Mouse (Mus musculus) lung, postnatal 36 days (tissue): Measurements from ENCODE around the gene Serinc3.
A peak's percentile ranks its signal among the peaks of the same experiment; 100 is the strongest.
"Not testable (repeated sequence)": the region's sequence is repeated elsewhere in the genome, so short reads cannot be mapped to it uniquely, and the experiment has no call there.

Source experiments
- DNase-seq: peaks from one replicate; pipeline ENCODE4 v3.0.0; 2022; ENCODE audit warnings: mixed read lengths

The Serinc3 gene

DNA sequence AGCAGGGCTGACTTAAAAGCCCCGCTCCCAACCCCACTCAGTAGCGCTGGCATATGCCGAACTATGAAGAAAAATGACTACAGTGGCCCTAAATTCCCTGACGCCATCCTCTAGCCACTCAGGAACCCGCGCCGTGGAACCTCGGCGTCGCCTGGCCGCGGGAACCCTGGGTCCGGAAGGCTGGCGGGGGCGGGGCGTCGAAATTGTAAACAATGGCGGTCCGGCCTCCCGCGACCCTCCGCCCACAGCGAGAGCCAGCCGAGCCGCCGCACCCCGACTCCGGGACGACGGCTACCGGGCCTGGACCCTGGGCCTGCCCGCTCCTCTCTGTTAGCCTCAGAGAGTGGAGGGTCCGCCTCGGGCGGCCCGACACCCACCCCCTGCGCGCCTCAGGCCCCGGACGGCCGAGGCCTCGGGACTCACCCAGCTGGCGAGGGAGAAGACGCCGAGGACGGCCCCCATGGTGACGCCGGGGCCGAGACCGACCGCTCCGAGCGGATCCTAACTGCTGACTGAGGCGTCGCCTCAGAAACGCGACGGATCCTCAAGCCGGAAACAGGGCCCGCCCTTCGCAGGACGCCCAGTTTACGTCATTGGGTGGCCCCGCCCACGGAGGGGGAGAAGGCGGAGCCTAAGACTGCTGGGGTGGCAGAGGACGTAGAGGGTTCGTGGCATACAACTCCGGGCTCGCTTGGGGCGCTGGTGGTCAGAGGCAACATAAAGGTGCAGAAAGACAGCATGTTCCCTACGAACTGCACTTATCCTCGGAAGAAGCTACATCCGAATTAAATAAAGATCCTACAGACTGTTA lies at the start of gene Serinc3:
Gene Serinc3 (minus strand): TSS at position 557 of the 811 bp plus-strand sequence.
- peak; percentile 99 for DNase-seq

DNA sequence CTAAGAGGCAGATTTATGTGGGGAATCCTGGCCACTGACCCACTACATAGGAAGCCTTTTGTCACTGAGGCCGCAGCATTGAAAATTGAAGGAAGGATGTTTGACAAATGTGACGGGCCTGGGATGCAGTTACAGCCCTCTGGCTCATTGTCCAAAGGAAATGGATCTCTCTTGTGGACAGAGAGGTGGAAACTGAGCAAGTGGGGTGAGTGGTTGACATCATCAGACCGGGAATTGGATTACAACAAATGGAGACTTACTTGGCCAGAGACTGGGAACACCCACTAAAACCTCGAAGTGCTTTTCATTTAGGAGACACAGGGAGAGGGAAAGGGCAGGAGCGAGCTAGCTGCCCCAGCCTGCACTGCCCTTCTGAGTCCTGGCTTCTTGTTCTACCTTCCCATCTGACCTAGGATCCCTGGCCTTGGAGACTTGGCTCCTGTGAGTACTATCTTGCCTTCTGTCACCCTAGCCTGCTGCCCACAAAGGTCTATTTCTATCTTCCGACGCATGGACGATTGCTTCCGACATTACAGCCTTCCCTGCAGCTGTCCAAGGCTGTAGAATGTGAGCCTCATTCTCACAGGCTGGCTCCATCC lies 48.9 kb upstream of the Serinc3 start:
- DNase-seq, result peak; percentile 75

DNA sequence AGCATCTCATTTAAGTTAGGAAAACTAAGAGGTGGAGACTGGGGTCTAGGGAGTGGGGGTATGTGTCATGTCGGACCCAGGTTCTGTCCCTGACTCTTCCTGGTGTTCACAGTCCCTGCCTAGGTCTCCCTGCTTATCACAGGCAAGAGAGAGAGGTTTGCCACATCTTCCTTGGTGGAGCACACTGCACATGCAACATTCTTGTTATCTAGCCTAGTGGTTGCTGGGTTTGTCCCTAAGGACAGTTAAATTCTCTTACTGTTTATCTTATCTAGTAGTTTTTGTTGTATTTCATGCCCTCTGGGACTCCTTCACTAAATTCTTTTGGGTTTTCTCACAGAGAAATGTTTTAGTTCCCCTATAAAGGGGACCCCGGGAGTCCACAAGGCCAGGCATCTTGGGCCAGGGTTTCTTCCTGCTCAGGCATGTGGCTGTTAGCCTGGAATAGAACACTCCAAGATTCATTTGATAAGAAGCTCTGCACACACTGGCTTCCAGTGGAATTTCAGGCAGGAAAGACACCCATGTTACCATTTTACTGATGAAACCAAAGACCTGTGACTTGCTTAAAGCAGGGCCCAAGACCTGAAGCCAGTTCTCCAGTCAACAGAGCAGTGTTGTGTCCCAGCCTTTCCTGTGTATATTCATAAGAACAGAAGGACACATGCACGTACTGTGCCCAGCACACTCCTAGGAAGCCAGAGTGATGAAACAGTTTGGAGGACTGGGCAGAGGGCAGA lies 48.1 kb upstream of the Serinc3 start:
- no peak for DNase-seq

GRCm38 (mm10) chr2:163691846-163692605 lies 47.1 kb upstream of the Serinc3 start:
- DNase-seq, result no peak

GRCm38 (mm10) chr2:163690409-163691304 lies 45.7 kb upstream of the Serinc3 start:
- DNase-seq, result no peak

- DNase-seq, result no peak
These were observed 44.8 kb upstream of the Serinc3 start for GRCm38 (mm10) chr2:163689771-163690170.

DNA sequence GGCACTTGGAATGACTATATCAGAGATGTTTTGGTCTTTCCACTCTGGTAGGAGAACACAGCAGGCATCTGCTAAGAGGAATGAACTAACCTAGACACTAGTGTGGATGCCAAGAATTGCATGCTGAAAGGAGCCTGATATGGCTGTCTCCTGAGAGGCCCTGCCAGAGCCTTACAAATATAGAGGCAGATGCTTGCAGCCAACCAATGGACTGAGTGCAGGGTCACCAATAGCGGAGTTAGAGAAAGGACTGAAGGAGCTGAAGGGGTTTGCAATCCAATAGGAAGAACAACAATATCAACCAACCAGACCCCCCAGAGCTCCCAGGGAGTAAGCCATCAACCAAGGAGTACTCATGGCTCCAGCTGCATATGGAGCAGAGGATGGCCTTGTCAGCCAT lies 43.4 kb upstream of the Serinc3 start:
- not testable (repeated sequence) for DNase-seq

DNA sequence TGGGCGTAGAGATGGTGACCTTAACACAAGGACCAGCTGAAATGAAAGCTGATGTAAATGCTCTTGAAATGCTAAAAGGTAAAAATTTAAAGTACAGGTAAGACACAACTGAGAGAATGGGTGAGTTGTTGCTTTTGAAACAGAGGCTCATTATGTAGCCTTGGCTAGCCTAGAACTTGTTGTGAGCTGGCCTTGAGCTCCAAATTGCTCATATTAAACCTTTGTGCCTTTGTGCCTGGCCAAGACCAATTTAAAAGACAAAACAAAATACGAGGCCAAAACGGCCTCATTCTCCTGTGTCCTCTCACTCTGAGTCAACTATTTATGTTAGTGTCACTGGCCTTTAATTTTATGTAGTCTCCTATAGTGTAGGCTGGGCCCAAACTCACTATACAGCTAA lies 42.0 kb upstream of the Serinc3 start:
- no peak for DNase-seq

GRCm38 (mm10) chr2:163686233-163686632 lies 41.3 kb upstream of the Serinc3 start:
- DNase-seq, result no peak

DNA sequence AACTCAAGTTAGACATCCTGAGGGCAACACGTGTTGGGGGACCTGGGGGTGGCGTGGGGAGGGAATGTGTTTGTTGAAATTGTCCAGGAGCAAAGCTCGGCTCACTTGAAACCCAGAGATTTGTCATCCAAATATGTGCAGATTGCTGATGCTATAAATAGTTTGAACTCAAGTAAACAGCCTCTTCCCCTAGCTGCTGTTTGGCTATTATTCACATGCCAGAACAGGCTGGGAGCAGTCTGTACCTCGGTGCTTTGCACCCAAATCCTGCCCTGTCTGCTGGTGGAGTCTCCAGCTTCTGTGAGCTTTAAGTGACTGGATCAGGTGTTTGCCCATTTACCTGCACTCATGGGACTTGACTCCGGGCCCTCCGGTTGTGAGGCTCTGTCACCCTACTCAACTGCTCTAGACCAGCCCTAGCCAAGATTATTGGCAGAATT lies 40.9 kb upstream of the Serinc3 start:
- peak; percentile 78 for DNase-seq

- no peak for DNase-seq
These were observed 40.4 kb upstream of the Serinc3 start for GRCm38 (mm10) chr2:163685287-163685686.

DNA sequence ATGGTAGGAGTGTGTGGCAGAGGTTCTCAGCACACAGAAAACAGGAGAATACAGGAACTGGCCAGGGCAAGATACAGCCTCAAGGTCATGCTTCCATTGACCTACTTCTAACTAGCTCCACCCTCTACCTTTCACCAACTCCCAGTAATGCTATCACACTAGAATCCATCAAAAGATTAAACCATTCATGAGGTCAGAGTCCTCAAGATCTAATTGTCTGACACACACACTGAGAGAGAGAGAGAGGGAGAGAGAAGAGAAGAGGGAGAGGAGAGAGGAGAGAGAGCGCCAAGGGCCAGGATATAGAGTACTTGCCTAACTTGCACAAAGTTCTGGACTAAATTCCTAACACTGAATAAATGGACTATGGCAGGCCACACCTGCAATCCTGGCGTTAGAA lies 37.4 kb upstream of the Serinc3 start:
- no peak for DNase-seq

- no peak for DNase-seq
These were observed 31.8 kb upstream of the Serinc3 start for GRCm38 (mm10) chr2:163676745-163677144.

- DNase-seq, result no peak
These were observed 31.4 kb upstream of the Serinc3 start for GRCm38 (mm10) chr2:163676321-163676720.

- no peak for DNase-seq
These were observed 30.7 kb upstream of the Serinc3 start for GRCm38 (mm10) chr2:163675662-163676061.

DNA sequence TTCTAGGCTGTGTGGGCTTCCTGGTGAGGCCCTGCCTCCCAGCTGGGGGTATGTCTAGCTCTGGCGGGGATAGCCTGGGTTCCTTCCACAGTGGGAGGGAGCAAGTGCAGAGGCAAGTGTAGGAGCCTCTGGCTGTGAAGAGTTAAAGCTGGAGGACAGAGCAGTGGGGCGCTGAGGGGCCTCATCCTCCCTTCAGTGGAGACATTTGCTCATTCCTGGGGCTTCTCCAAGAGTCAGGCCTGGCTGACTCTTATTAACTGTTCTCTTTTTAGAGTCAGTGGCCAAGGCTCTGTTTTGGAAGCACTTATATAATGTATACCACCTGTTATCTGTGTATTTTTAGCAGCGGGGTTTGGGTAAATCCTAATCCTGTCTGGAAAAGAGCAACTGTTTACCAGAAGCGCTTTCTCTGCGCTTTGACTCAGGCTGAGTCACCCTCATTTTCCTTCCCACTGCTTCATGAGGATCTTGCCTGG lies 30.3 kb upstream of the Serinc3 start:
- DNase-seq, result no peak

- no peak for DNase-seq
These were observed 29.5 kb upstream of the Serinc3 start for GRCm38 (mm10) chr2:163674397-163674796.

DNA sequence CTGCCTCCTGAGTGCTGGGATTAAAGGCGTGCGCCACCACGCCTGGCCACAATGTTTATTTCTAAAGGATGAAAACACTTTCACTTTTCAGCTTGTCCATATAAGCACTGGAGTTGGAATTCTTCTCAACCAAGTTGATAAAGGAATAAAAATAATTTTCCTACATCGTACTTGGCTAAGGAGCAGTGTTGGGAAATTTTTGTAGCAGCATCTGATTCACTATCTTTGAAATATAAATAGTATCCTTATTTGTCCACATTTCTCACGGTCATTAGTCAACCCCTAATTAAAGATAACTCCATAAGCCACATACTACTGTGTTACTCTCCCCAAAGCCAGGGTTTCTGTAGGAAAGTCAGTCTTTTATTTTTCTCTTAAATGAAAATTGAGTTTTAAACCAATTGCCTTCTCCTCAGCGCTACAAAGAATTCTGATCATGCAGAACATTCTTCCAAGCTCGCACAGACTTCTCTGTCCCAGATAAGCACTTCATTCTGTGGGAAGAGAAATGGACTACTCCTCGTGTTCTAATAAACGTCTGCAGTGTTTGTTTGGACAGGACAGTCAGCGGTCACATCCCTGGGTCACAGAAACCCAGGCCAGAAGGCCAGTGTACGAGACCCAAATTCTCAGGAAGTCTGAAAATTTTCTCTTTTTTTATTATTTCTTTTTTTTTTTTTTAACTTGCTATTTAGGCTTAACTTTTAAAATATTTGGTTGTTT lies 26.1 kb upstream of the Serinc3 start:
- DNase-seq, result peak; percentile 47

DNA sequence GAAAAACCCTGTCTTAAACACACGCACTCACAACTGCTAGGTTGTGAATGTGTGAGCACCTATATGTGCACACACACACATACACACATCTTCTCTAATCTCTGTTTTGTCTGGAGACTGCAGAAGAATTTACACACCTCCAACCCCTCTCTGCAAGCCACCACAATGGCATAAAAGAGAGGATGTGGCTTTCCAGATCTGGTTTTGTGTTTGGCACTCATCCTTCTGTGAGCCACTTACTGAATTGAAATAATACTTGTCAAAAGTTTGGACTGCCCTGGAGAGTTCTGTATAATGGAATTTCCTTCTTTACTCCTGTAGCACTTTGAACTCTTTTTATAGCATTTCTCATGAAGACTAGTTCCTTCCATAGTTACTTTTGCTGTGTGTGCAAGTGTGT lies 22.1 kb upstream of the Serinc3 start:
- DNase-seq, result no peak

GRCm38 (mm10) chr2:163663930-163664329 lies 19.0 kb upstream of the Serinc3 start:
- DNase-seq, result no peak

DNA sequence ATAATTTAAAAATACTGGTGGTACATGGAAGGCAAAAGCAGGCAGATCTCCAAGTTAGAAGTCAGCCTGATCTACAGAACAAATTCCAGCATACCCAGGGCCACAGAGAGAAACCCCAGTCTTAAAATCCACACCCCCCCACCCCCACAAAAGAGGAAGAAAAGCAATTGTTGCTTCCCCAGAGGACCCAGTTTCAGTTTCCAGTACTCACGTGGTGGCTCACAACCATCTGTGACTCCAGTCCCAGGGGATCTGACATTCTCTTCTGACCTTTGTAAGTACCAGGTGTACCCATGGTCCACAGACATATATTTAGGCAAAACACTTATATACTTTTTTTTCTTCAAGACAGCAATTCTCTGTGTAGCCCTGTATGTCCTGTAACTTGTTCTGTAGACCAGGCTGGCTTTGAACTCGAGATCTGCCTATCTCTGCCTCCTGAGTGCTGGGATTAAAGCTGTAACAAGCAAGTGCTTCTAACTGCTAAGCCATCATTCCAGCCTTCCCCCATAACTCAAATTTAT lies 17.8 kb upstream of the Serinc3 start:
- peak; percentile 60 for DNase-seq
